Mouse (Mus musculus) CH12.LX (cell line): Measurements from ENCODE around the gene Rptor.

Source experiments
- CHD2 ChIP-seq: IDR thresholded peaks from 2 replicates; pipeline ENCODE4 v1.6.1; 2011; ENCODE audit warnings: low read length, improper control_type of control experiment
- CTCF ChIP-seq, 2 experiments: IDR thresholded peaks in 1 of 2; conservative IDR thresholded peaks in 1 of 2; 2 replicates each; pipeline ENCODE4 v1.5.1; 2011 to 2012; ENCODE audit warnings: low read depth in 2 of 2, low read length in 2 of 2, improper control_type of control experiment in 1 of 2, inconsistent platforms in 1 of 2, mild to moderate bottlenecking in 1 of 2, moderate library complexity in 1 of 2
- E2F4 ChIP-seq: IDR thresholded peaks from 2 replicates; pipeline ENCODE4 v1.6.1; 2011; ENCODE audit warnings: low read depth, low read length, improper control_type of control experiment; ENCODE audit not compliant: insufficient replicate concordance
- ELF1 ChIP-seq: IDR thresholded peaks from 2 replicates; pipeline ENCODE4 v1.6.1; 2014; ENCODE audit warnings: low read depth, mild to moderate bottlenecking, inconsistent platforms, low read length, improper control_type of control experiment
- EP300 ChIP-seq: IDR thresholded peaks from 2 replicates; pipeline ENCODE4 v1.6.1; 2011; ENCODE audit warnings: low read length, improper control_type of control experiment
- MAFK ChIP-seq: IDR thresholded peaks from 2 replicates; pipeline ENCODE4 v1.6.1; 2011; ENCODE audit warnings: low read length, improper control_type of control experiment; ENCODE audit not compliant: insufficient replicate concordance
- MAX ChIP-seq: IDR thresholded peaks from 2 replicates; pipeline ENCODE4 v1.6.1; 2011; ENCODE audit warnings: low read length, improper control_type of control experiment
- MAZ ChIP-seq: IDR thresholded peaks from 2 replicates; pipeline ENCODE4 v1.6.1; 2012; ENCODE audit warnings: low read depth, mild to moderate bottlenecking, inconsistent platforms, low read length, improper control_type of control experiment, moderate library complexity
- MYC ChIP-seq: IDR thresholded peaks from 2 replicates; pipeline ENCODE4 v1.6.1; 2011; ENCODE audit warnings: low read depth, mild to moderate bottlenecking, improper control_type of control experiment, low read length
- POLR2A ChIP-seq: IDR thresholded peaks from 2 replicates; pipeline ENCODE4 v1.6.1; 2011; ENCODE audit warnings: low read depth, mild to moderate bottlenecking, improper control_type of control experiment, low read length
- POLR2AphosphoS2 ChIP-seq: IDR thresholded peaks from 2 replicates; pipeline ENCODE4 v1.6.1; 2011; ENCODE audit warnings: low read depth, low read length, improper control_type of control experiment
- SMC3 ChIP-seq: IDR thresholded peaks from 2 replicates; pipeline ENCODE4 v1.6.1; 2011; ENCODE audit warnings: low read depth, low read length, improper control_type of control experiment
- UBTF ChIP-seq: IDR thresholded peaks from 2 replicates; pipeline ENCODE4 v1.6.1; 2012; ENCODE audit warnings: low read depth, mild to moderate bottlenecking, inconsistent platforms, low read length, improper control_type of control experiment, moderate library complexity
- USF2 ChIP-seq: conservative IDR thresholded peaks from 2 replicates; pipeline ENCODE4 v1.6.1; 2011; ENCODE audit warnings: low read depth, low read length, improper control_type of control experiment

DNA sequence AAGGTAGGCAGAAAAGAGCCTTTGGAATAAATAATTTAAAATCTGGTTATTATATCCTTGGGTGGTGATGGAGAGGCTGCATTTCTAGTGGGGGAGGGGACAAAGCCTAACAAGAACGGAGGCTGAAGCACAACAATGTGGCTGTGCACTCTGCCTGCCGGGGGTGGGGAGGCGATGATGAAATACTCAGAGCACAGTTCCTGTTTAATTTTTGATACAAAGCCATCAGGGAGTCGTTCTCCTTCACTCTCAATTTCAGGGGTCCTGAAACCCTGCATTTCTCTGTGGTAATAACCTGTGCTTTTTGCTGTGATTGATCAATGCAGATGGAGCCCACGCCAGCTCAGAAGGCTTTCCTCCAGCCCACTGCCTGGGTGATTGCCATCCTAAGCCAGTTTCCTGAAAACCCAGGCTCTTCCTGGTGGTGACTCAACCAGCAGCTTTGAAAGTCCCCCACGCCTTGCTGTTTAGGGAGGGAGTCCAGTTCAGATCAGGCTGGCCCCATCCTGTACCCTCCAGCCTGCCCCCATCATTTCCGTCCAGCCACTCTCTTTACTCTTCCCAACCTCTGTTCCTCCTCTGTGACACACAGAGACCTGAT, 204.8 kb downstream of the Rptor start:
- TF ChIP-seq CTCF (conservative IDR thresholded peaks at IDR 0.05 in 1 of 2, IDR thresholded peaks at IDR 0.05 in 1 of 2; ENCODE audit: low read depth in 2 of 2, low read length in 2 of 2) (no peak), USF2 (no peak), EP300 (no peak), POLR2A (no peak), MAX (no peak), E2F4 (no peak), CHD2 (0 out of 2 replicates have a peak, but pooled peaks have one; percentile 40), SMC3 (no peak), MAFK (no peak), ELF1 (no peak), UBTF (no peak), MAZ (no peak), POLR2AphosphoS2 (no peak), MYC (no peak)
